Mouse (Mus musculus) liver, embryonic 14.5 days (tissue): Measurements from ENCODE around the gene Smarcb1.

Source experiments
- CTCF ChIP-seq: IDR thresholded peaks from 2 replicates; pipeline ENCODE4 v1.5.1; 2016; ENCODE audit warnings: antibody characterized with exemption, low read depth, control low read depth
- EP300 ChIP-seq: IDR thresholded peaks from 2 replicates; pipeline ENCODE4 v1.6.1; 2016; ENCODE audit warnings: antibody characterized with exemption, low read depth

- TF ChIP-seq CTCF (no peak), EP300 (no peak)
Measured at GRCm38 (mm10) chr10:75915557-75915956, 5.9 kb downstream of the Smarcb1 start.
